Comparison of ENCODE assay signal across 20 mouse cellular contexts in the genomic region with DNA sequence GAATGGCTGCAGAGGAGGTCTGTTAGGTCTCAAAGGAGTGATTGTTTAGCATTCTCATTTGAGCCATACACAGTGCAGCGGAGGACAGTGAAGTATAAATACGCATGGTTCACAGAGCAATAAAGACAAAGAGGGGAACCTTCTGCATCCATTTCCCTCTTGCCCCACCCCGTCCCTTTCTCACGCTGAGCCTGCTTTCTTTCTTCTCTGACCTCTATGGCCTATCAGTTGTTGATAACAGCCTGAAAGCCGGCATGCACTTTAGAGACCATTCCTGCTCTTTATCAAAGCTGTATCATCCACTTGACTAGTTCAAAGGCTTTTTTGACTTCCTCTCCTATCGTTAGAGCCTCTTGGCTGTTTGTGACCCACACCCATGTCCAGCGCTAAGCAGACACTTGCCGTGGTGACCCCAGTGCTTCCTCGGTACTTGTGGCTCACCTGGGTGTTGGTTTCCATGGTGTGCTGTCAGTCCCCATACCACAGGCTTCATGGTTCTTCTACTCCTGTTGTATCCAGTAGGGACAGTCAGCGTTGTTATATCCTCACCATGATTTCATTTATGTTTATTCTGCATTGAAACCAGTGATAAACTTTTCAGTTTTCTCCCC.
A peak's percentile ranks its signal among the peaks of the same experiment; 100 is the strongest.
DNase-seq lines count a peak whose midpoint lies in the region; ATAC-seq and TF ChIP-seq lines count a peak whose summit lies in the region.
"Had no signal": no experiment of that assay in that cellular context is flagged by ENCODE, and none has a peak within 500 bp of the region (broad histone marks: within the 10 kb centered on the region; RNA-seq: fewer than 3 reads in every experiment).

No protein-coding gene starts in this region.

- H3K4me2 ChIP-seq in heart, embryonic 15.5 days: peak overlapping the region; percentile 36; the same call in 1 of the 2 replicates
- H3K4me2 ChIP-seq in intestine, postnatal 0 days (replicated peaks; ENCODE audit: low read depth): peak overlapping the region; percentile 13; the same call in 1 of the 2 replicates
- H3K4me2 ChIP-seq: embryonic facial prominence, embryonic 15.5 days; limb, embryonic 13.5 days; liver, embryonic 13.5 days; lung, embryonic 15.5 days; midbrain, embryonic 11.5 days had no signal

- no peaks in the 10 kb centered on the region for H3K36me3 ChIP-seq in heart, embryonic 15.5 days
- no peaks in the 10 kb centered on the region for H3K36me3 ChIP-seq in heart, adult 2 months (ENCODE audit: control insufficient read depth, insufficient read depth, low read length)
- H3K36me3 ChIP-seq in intestine, postnatal 0 days (ENCODE audit: control insufficient read depth, insufficient read depth): no peaks in the 10 kb centered on the region
- H3K36me3 ChIP-seq: embryonic facial prominence, embryonic 15.5 days; limb, embryonic 13.5 days; liver, embryonic 13.5 days; lung, embryonic 15.5 days had no signal

- H3K4me1 ChIP-seq in heart, embryonic 15.5 days (replicated peaks): peaks cover 10% of the 10 kb centered on the region
- no peaks in the 10 kb centered on the region for H3K4me1 ChIP-seq in heart, adult 2 months (ENCODE audit: control insufficient read depth, insufficient read depth, low read length)
- no peaks in the 10 kb centered on the region for H3K4me1 ChIP-seq in intestine, postnatal 0 days (replicated peaks; ENCODE audit: control insufficient read depth, insufficient read depth, low read length)
- H3K4me1 ChIP-seq: embryonic facial prominence, embryonic 15.5 days; limb, embryonic 13.5 days; liver, embryonic 13.5 days had no signal

- no peak for DNase-seq in heart, adult 2 months
- peak; percentile 25 for DNase-seq in ZHBTc4 (ENCODE audit: low read depth, low spot score)
- peak; percentile 14 for DNase-seq in embryo, embryonic 10 days (ENCODE audit: low spot score)
- DNase-seq in left cerebral cortex, postnatal 10 days (ENCODE audit: extremely low spot score in 1 of 2, low spot score in 2 of 2): no peak
- DNase-seq: adrenal gland, postnatal 10 days; cerebellum, adult 9-11 months; forebrain, postnatal 0 days; gastrocnemius, adult 2 months; kidney, postnatal 4 days; liver, embryonic 13.5 days; right cerebral cortex, adult 18-20 months; thymus, postnatal 36 days had no signal

- no peak overlapping the region for H3K4me3 ChIP-seq in heart, embryonic 15.5 days
- no peak overlapping the region for H3K4me3 ChIP-seq in heart, adult 2 months
- no peak overlapping the region for H3K4me3 ChIP-seq in intestine, postnatal 0 days (ENCODE audit: low read depth, low read length)
- H3K4me3 ChIP-seq: embryonic facial prominence, embryonic 15.5 days; gastrocnemius, adult 2 months; limb, embryonic 13.5 days; liver, embryonic 13.5 days; lung, embryonic 15.5 days had no signal

- H3K79me2 ChIP-seq in heart, adult 2 months (replicated peaks; ENCODE audit: control insufficient read depth, insufficient read depth, low read length): no peaks in the 10 kb centered on the region

- no peak overlapping the region for H3K27ac ChIP-seq in heart, embryonic 15.5 days
- H3K27ac ChIP-seq in heart, adult 2 months: no peak overlapping the region
- H3K27ac ChIP-seq in intestine, postnatal 0 days (ENCODE audit: low read depth, low read length): no peak overlapping the region
- H3K27ac ChIP-seq: embryonic facial prominence, embryonic 15.5 days; gastrocnemius, adult 2 months; limb, embryonic 13.5 days; liver, embryonic 13.5 days; lung, embryonic 15.5 days; macrophage had no signal

- no peak for TF ChIP-seq CTCF in heart, adult 2 months (IDR thresholded peaks at IDR 0.05)
- no peak for TF ChIP-seq CTCF in intestine, postnatal 0 days (IDR thresholded peaks at IDR 0.05; ENCODE audit: low read depth)

- no peak for TF ChIP-seq POLR2A in heart, adult 2 months (IDR thresholded peaks at IDR 0.05; ENCODE audit: insufficient read depth, low read depth, low read length)

- 21% methylated on average over 10 of the region's 10 CpGs for WGBS in heart, embryonic 15.5 days
- 21% methylated on average over 10 of the region's 10 CpGs for WGBS in heart, adult 2 months
- WGBS in intestine, postnatal 0 days: 15% methylated on average over 10 of the region's 10 CpGs

- intact Hi-C loops in heart, adult 2 months (cut with DNase I): no loop called here
- intact Hi-C loops in left cerebral cortex, postnatal 10 days (cut with DNase I): no loop called here

- no peak overlapping the region for H3K9ac ChIP-seq in heart, embryonic 15.5 days
- H3K9ac ChIP-seq in heart, adult 2 months (ENCODE audit: low read depth, low read length): no peak overlapping the region
- no peak overlapping the region for H3K9ac ChIP-seq in intestine, postnatal 0 days (ENCODE audit: low read depth, low read length)
- H3K9ac ChIP-seq: embryonic facial prominence, embryonic 15.5 days; forebrain, postnatal 0 days; limb, embryonic 13.5 days; liver, embryonic 13.5 days; lung, embryonic 15.5 days had no signal

- no peaks in the 10 kb centered on the region for H3K27me3 ChIP-seq in heart, embryonic 15.5 days
- H3K27me3 ChIP-seq in heart, adult 2 months (ENCODE audit: control insufficient read depth, insufficient read depth, low read length): no peaks in the 10 kb centered on the region
- H3K27me3 ChIP-seq in intestine, postnatal 0 days (replicated peaks; ENCODE audit: control insufficient read depth, insufficient read depth, low read length): no peaks in the 10 kb centered on the region
- H3K27me3 ChIP-seq: embryonic facial prominence, embryonic 15.5 days; limb, embryonic 13.5 days; liver, embryonic 13.5 days; lung, embryonic 15.5 days had no signal

- no peaks in the 10 kb centered on the region for H3K9me3 ChIP-seq in heart, embryonic 15.5 days (replicated peaks)
- no peaks in the 10 kb centered on the region for H3K9me3 ChIP-seq in intestine, postnatal 0 days (ENCODE audit: control insufficient read depth)
- H3K9me3 ChIP-seq: embryonic facial prominence, embryonic 15.5 days; limb, embryonic 13.5 days; liver, embryonic 13.5 days; lung, embryonic 15.5 days had no signal

- no peak for TF ChIP-seq EP300 in heart, adult 2 months (IDR thresholded peaks at IDR 0.05; ENCODE audit: insufficient read depth, low read depth, low read length)

- no peak for ATAC-seq in heart, embryonic 15.5 days (replicated peaks; ENCODE audit: insufficient number of reproducible peaks, insufficient read depth, low FRiP score, low read depth)
- no peak; the same call in 1 of the 2 replicates for ATAC-seq in intestine, postnatal 0 days
- ATAC-seq in megakaryocyte, adult 5-6 weeks (ENCODE audit: poor library complexity, severe bottlenecking): no peak
- ATAC-seq: forebrain, postnatal 0 days had no signal

Comparison
In these comparisons a context has a peak if more than half of its experiments do, and no peak if none do; other contexts are left out.
1. DNase-seq: peak in ZHBTc4 (single experiment) and embryo, embryonic 10 days (single experiment); none in heart, adult 2 months (0 of 2) and left cerebral cortex, postnatal 10 days (0 of 2).